Mouse (Mus musculus) C2C12 (cell line): ENCODE data around the gene Galntl6. TPM values are rescaled to one million over a fixed set of nuclear protein-coding genes. Genes with fewer than 3 reads are reported as not detected.

Experiments used
- H3K27me3 ChIP-seq: one replicate; pipeline ENCODE4 v1.6.1; 2011; ENCODE audit not compliant: control insufficient read depth, insufficient read depth, insufficient read length
- H3K36me3 ChIP-seq: one replicate; pipeline ENCODE4 v1.6.1; 2011; ENCODE audit not compliant: control insufficient read depth, insufficient read depth
- H3K4me3 ChIP-seq: one replicate; pipeline ENCODE4 v1.5.1; 2011; ENCODE audit warnings: mild to moderate bottlenecking, control low read depth; ENCODE audit not compliant: poor library complexity, insufficient read depth, severe bottlenecking
- H3K79me2 ChIP-seq: one replicate; pipeline ENCODE4 v1.6.1; 2011; ENCODE audit not compliant: control insufficient read depth, insufficient read depth
- H3K79me3 ChIP-seq: one replicate; pipeline ENCODE4 v1.6.1; 2011; ENCODE audit warnings: low read depth, control low read depth
- H3ac ChIP-seq: one replicate; pipeline ENCODE3; 2011; ENCODE audit warnings: low read depth; ENCODE audit not compliant: control insufficient read depth, insufficient read length
- CEBPB ChIP-seq: IDR thresholded peaks from one replicate; pipeline ENCODE4 v1.6.1; 2011; ENCODE audit warnings: low read depth, mild to moderate bottlenecking, control low read depth, moderate library complexity
- CTCF ChIP-seq: IDR thresholded peaks from one replicate; pipeline ENCODE4 v1.5.1; 2011; ENCODE audit not compliant: control insufficient read depth, insufficient read depth, insufficient read length
- FOSL1 ChIP-seq: IDR thresholded peaks from one replicate; pipeline ENCODE4 v1.8.0; 2011; ENCODE audit warnings: mild to moderate bottlenecking, low read length; ENCODE audit not compliant: poor library complexity, insufficient read depth, severe bottlenecking
- MAX ChIP-seq: IDR thresholded peaks from one replicate; pipeline ENCODE4 v1.6.1; 2011; ENCODE audit warnings: mild to moderate bottlenecking, control low read depth
- MYOD1 ChIP-seq: IDR thresholded peaks from one replicate; pipeline ENCODE4 v1.6.1; 2011; ENCODE audit warnings: low read depth; ENCODE audit not compliant: control insufficient read depth, insufficient read length
- MYOG ChIP-seq: IDR thresholded peaks from one replicate; pipeline ENCODE4 v1.6.1; 2011; ENCODE audit not compliant: control insufficient read depth, insufficient read length; ENCODE audit errors: extremely low read depth
- USF1 ChIP-seq: IDR thresholded peaks from one replicate; pipeline ENCODE4 v1.6.1; 2011; ENCODE audit warnings: low read depth, mild to moderate bottlenecking, control low read depth, moderate library complexity
- polyA plus RNA-seq: library from polyadenylated mRNA; unstranded; fragments of >200 nt; fragmentation: generic; extraction: Trizol; gene quantifications from one replicate; pipeline ENCODE4 v1.2.1, GENCODE M21; 2012; ENCODE audit warnings: missing spikeins

The Galntl6 gene
- polyA plus RNA-seq, 1 experiment: not detected

DNA sequence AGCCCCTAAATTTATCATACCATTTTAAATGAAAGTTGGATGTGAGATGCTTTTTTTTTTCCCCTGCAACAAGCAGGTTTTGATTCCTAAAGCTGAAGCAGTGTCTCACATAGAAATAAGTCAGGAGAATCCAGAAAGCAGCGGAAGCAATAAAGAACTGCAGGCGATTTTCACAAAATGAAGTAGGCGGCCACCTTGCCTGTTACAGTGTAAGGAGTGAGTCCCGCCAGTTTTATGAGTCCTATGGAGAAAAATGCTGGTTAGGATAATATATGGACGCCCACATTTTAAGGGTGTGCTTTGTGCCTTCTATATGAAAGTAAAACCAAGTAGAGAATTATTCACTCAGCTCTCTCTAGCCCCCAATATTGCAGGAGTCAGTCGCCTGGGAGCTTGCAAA is 827.5 kb downstream of the Galntl6 start:
- TF ChIP-seq MYOD1 (no peak), CTCF (no peak), MYOG (no peak), CEBPB (no peak), FOSL1 (no peak), MAX (no peak), USF1 (no peak)
- Histone ChIP-seq H3K79me3 (no peaks in the 10 kb centered on the region), H3K4me3 (no peak overlapping the region), H3K36me3 (no peaks in the 10 kb centered on the region), H3K79me2 (no peaks in the 10 kb centered on the region), H3K27me3 (no peaks in the 10 kb centered on the region), H3ac (no peak overlapping the region)

DNA sequence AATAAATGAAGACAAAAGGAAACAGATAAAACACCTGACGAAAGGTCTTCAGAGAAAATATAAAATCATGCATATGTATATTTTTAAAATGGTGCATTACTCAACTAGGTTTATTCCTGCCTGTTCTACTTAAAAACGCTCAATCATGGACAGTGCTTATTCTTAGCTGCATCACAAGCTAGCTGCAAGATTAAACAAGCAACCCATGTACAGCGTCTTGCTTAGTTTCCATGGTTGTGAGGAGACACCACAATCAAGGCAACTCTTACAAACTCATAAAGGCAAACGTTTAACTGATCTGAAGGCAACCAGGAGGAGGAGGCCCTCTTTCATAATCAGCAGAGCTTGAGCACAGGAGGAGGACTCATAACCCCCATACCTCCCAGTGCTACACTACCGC is 830.7 kb downstream of the Galntl6 start:
- no peak for TF ChIP-seq FOSL1
- TF ChIP-seq CTCF: no peak
- no peak for TF ChIP-seq USF1
- TF ChIP-seq CEBPB: no peak
- TF ChIP-seq MYOG: no peak
- no peak for TF ChIP-seq MAX
- TF ChIP-seq MYOD1: no peak
- Histone ChIP-seq H3K4me3 (no peak overlapping the region), H3K36me3 (no peaks in the 10 kb centered on the region), H3ac (no peak overlapping the region), H3K79me2 (no peaks in the 10 kb centered on the region), H3K79me3 (no peaks in the 10 kb centered on the region), H3K27me3 (no peaks in the 10 kb centered on the region)

DNA sequence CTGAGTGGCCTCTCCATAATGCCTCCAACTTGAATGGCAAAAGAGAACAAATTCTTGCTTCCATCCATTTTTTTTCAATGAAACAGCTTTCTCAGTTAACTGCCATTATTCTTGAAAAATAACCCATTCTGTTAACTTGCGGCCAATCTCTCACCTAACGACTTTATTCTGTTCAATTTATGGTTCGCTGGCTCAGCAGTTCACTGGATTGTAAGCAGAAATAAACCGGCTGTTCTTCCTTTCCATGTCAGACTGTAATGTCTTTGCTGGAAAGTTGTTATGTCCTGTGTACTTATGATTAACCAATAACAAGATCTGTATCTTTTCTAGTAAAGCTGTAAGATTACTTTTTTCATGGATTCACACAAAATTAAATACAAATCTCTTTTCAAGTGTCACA is 837.8 kb downstream of the Galntl6 start:
- TF ChIP-seq MAX (no peak), MYOD1 (no peak), FOSL1 (no peak), USF1 (no peak), CTCF (no peak), CEBPB (no peak)
- no peaks in the 10 kb centered on the region for H3K79me2 ChIP-seq
- H3K36me3 ChIP-seq: no peaks in the 10 kb centered on the region
- H3K27me3 ChIP-seq: no peaks in the 10 kb centered on the region
- no peaks in the 10 kb centered on the region for H3K79me3 ChIP-seq
- no peak overlapping the region for H3ac ChIP-seq
- H3K4me3 ChIP-seq: no peak overlapping the region

- Histone ChIP-seq H3K27me3 (no peaks in the 10 kb centered on the region), H3K4me3 (no peak overlapping the region), H3K36me3 (no peaks in the 10 kb centered on the region), H3K79me2 (no peaks in the 10 kb centered on the region), H3ac (no peak overlapping the region), H3K79me3 (no peaks in the 10 kb centered on the region)
- TF ChIP-seq USF1: no peak
- TF ChIP-seq MAX: no peak
- TF ChIP-seq MYOD1: no peak
- no peak for TF ChIP-seq MYOG
- no peak for TF ChIP-seq CEBPB
- no peak for TF ChIP-seq FOSL1
- no peak for TF ChIP-seq CTCF
Observed at GRCm38 (mm10) chr8:58073733-58074132, 838.7 kb downstream of the Galntl6 start.

DNA sequence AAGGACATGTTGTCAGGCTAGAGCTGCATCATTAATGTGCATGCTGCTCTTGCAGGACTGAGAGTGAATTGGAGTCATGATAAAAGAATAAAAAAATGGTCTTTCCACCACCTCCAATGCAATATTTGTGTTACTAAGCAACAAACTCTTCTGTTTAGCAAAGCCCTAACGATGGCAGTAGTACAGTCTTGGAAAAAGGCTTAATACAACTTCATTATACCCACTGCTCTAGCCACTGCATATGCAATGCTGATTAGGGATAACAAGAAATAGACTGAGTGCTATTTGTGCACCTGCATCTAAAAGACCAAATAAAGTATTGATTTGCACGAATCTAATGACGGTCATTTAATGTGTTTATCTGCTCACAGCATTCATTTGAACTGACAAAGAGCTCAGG is 880.2 kb downstream of the Galntl6 start:
- H3K79me3 ChIP-seq: no peaks in the 10 kb centered on the region
- no peak overlapping the region for H3ac ChIP-seq
- no peak overlapping the region for H3K4me3 ChIP-seq
- H3K36me3 ChIP-seq: no peaks in the 10 kb centered on the region
- TF ChIP-seq FOSL1 (no peak), MYOG (no peak), MAX (no peak), CEBPB (no peak), CTCF (no peak), MYOD1 (no peak), USF1 (no peak)
- no peaks in the 10 kb centered on the region for H3K79me2 ChIP-seq
- no peaks in the 10 kb centered on the region for H3K27me3 ChIP-seq

GRCm38 (mm10) chr8:58025558-58025957 is 886.9 kb downstream of the Galntl6 start:
- no peak overlapping the region for H3ac ChIP-seq
- no peak for TF ChIP-seq CTCF
- TF ChIP-seq MYOG: no peak
- no peak for TF ChIP-seq FOSL1
- no peak for TF ChIP-seq CEBPB
- no peak for TF ChIP-seq MYOD1
- TF ChIP-seq MAX: no peak
- TF ChIP-seq USF1: no peak
- no peaks in the 10 kb centered on the region for H3K79me2 ChIP-seq
- no peaks in the 10 kb centered on the region for H3K27me3 ChIP-seq
- H3K4me3 ChIP-seq: no peak overlapping the region
- no peaks in the 10 kb centered on the region for H3K79me3 ChIP-seq
- H3K36me3 ChIP-seq: no peaks in the 10 kb centered on the region
